Mouse (Mus musculus) liver, postnatal 0 days (tissue): ENCODE data around the gene Plscr2.

Experiments
- CTCF ChIP-seq: sonication (generic); IDR thresholded peaks from 2 replicates; pipeline ENCODE4 v1.5.1; 2016; ENCODE audit warnings: antibody characterized with exemption, low read depth
- EP300 ChIP-seq: IDR thresholded peaks from 2 replicates; pipeline ENCODE4 v1.6.1; 2016; ENCODE audit warnings: antibody characterized with exemption, low read depth, mild to moderate bottlenecking

DNA sequence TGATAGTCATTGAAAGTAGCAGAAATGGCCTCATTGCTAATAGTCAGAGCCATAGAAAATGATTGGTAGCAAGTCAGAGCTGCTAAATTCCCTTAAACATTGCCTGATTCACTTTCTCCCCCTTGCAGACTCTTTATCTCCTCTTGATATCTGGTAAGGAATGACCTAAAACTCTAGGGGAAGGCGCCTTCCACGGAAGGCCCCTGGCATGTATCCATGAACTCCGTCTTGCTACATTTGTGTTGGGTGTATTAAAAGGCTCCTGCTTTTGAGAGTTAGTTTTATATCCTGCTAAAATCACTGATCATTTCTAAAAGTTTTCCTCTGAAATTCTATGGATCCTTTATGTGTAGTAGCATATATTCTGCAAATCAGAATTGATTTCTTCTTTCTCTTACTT, 41.4 kb downstream of the Plscr2 start:
- no peak for TF ChIP-seq EP300
- TF ChIP-seq CTCF = no peak
